Mouse (Mus musculus): ENCODE measurements around the gene Nt5m. TPM values are rescaled to one million over a fixed set of nuclear protein-coding genes. Genes with fewer than 3 reads are reported as not detected.
A peak's percentile ranks its signal among the peaks of the same experiment; 100 is the strongest.

The Nt5m gene
- polyA plus RNA-seq, 1 experiment from 2014 or later: 37.1 TPM

GRCm38 (mm10) chr11:59808170-59808960, 30.9 kb upstream of the Nt5m start:
- no peak overlapping the region for H3K27ac ChIP-seq (replicated peaks; ENCODE audit: low read depth, low read length)
- H3K4me2 ChIP-seq (ENCODE audit: low read depth, low read length): peak overlapping the region; percentile 48
- no peak for DNase-seq (ENCODE audit: low spot score)
- no peaks in the 10 kb centered on the region for H3K9me3 ChIP-seq (replicated peaks; ENCODE audit: control insufficient read depth, low read length)
- peak overlapping the region; percentile 75 for H3K4me3 ChIP-seq (ENCODE audit: low read depth, low read length)
- no peaks in the 10 kb centered on the region for H3K27me3 ChIP-seq (ENCODE audit: control insufficient read depth, insufficient read depth, low read length)
- 65% methylated on average over 14 of the region's 14 CpGs for WGBS
- H3K4me1 ChIP-seq (ENCODE audit: control insufficient read depth, insufficient read depth, low read length): 0 out of 2 replicates have a peak, but pooled peaks cover 3% of the 10 kb centered on the region
- H3K9ac ChIP-seq (replicated peaks; ENCODE audit: low read length): peak overlapping the region; percentile 3
- no peaks in the 10 kb centered on the region; the same call in none of the 2 replicates for H3K36me3 ChIP-seq (replicated peaks; ENCODE audit: control insufficient read depth, insufficient read depth, low read depth, low read length)
- no peak for ATAC-seq (replicated peaks; ENCODE audit: insufficient number of reproducible peaks, low FRiP score, low TSS enrichment, low read depth)

- H3K4me2 ChIP-seq (ENCODE audit: low read depth, low read length): peak overlapping the region; percentile 48
- peak overlapping the region; percentile 95; the same call in 1 of the 2 replicates for H3K27ac ChIP-seq (replicated peaks; ENCODE audit: low read depth, low read length)
- under 1% methylated on average over 15 of the region's 15 CpGs for WGBS
- peak overlapping the region; percentile 75 for H3K4me3 ChIP-seq (ENCODE audit: low read depth, low read length)
- DNase-seq (ENCODE audit: low spot score) (peak; percentile 6), ATAC-seq (replicated peaks; ENCODE audit: insufficient number of reproducible peaks, low FRiP score, low TSS enrichment, low read depth) (peak; percentile 42; the same call in 1 of the 2 replicates)
- no peaks in the 10 kb centered on the region for H3K9me3 ChIP-seq (replicated peaks; ENCODE audit: control insufficient read depth, low read length)
- 0 out of 2 replicates have a peak, but pooled peaks cover 3% of the 10 kb centered on the region for H3K4me1 ChIP-seq (ENCODE audit: control insufficient read depth, insufficient read depth, low read length)
- H3K36me3 ChIP-seq (replicated peaks; ENCODE audit: control insufficient read depth, insufficient read depth, low read depth, low read length): no peaks in the 10 kb centered on the region; the same call in none of the 2 replicates
- no peaks in the 10 kb centered on the region for H3K27me3 ChIP-seq (ENCODE audit: control insufficient read depth, insufficient read depth, low read length)
- peak overlapping the region; percentile 98 for H3K9ac ChIP-seq (replicated peaks; ENCODE audit: low read length)
These were observed 30.1 kb upstream of the Nt5m start for GRCm38 (mm10) chr11:59809071-59809669.

GRCm38 (mm10) chr11:59809670-59810474, 29.4 kb upstream of the Nt5m start, which contains the start of gene Flcn:
Gene Flcn, minus strand, starts transcription at chr11:59810016.
- Histone ChIP-seq H3K27me3 (ENCODE audit: control insufficient read depth, insufficient read depth, low read length) (no peaks in the 10 kb centered on the region), H3K9me3 (replicated peaks; ENCODE audit: control insufficient read depth, low read length) (no peaks in the 10 kb centered on the region), H3K36me3 (replicated peaks; ENCODE audit: control insufficient read depth, insufficient read depth, low read depth, low read length) (no peaks in the 10 kb centered on the region; the same call in none of the 2 replicates), H3K4me2 (ENCODE audit: low read depth, low read length) (peak within 1 kb of the TSS; percentile 48), H3K4me1 (ENCODE audit: control insufficient read depth, insufficient read depth, low read length) (0 out of 2 replicates have a peak, but pooled peaks cover 3% of the 10 kb centered on the region), H3K9ac (replicated peaks; ENCODE audit: low read length) (peak within 1 kb of the TSS; percentile 98), H3K4me3 (ENCODE audit: low read depth, low read length) (peak within 1 kb of the TSS; percentile 75), H3K27ac (replicated peaks; ENCODE audit: low read depth, low read length) (peak within 1 kb of the TSS; percentile 95)
- ATAC-seq (replicated peaks; ENCODE audit: insufficient number of reproducible peaks, low FRiP score, low TSS enrichment, low read depth): peak; percentile 93
- WGBS: under 1% methylated on average over 52 of the region's 52 CpGs
- DNase-seq (ENCODE audit: low spot score): peak; percentile 83

GRCm38 (mm10) chr11:59810480-59811158, 28.6 kb upstream of the Nt5m start:
- Histone ChIP-seq H3K27ac (replicated peaks; ENCODE audit: low read depth, low read length) (peak overlapping the region; percentile 95; the same call in 1 of the 2 replicates), H3K9me3 (replicated peaks; ENCODE audit: control insufficient read depth, low read length) (no peaks in the 10 kb centered on the region), H3K4me1 (ENCODE audit: control insufficient read depth, insufficient read depth, low read length) (0 out of 2 replicates have a peak, but pooled peaks cover 3% of the 10 kb centered on the region), H3K9ac (replicated peaks; ENCODE audit: low read length) (peak overlapping the region; percentile 98), H3K4me3 (ENCODE audit: low read depth, low read length) (peak overlapping the region; percentile 75), H3K4me2 (ENCODE audit: low read depth, low read length) (peak overlapping the region; percentile 48), H3K27me3 (ENCODE audit: control insufficient read depth, insufficient read depth, low read length) (no peaks in the 10 kb centered on the region), H3K36me3 (replicated peaks; ENCODE audit: control insufficient read depth, insufficient read depth, low read depth, low read length) (no peaks in the 10 kb centered on the region; the same call in none of the 2 replicates)
- WGBS: 68% methylated on average over 14 of the region's 14 CpGs
- DNase-seq (ENCODE audit: low spot score) (no peak), ATAC-seq (replicated peaks; ENCODE audit: insufficient number of reproducible peaks, low FRiP score, low TSS enrichment, low read depth) (no peak)

- DNase-seq (ENCODE audit: low spot score): peak; percentile 35
- Histone ChIP-seq H3K4me3 (ENCODE audit: low read depth, low read length) (no peak overlapping the region), H3K9me3 (replicated peaks; ENCODE audit: control insufficient read depth, low read length) (no peaks in the 10 kb centered on the region), H3K27me3 (ENCODE audit: control insufficient read depth, insufficient read depth, low read length) (no peaks in the 10 kb centered on the region), H3K27ac (replicated peaks; ENCODE audit: low read depth, low read length) (no peak overlapping the region; the same call in 1 of the 2 replicates), H3K4me2 (ENCODE audit: low read depth, low read length) (no peak overlapping the region), H3K36me3 (replicated peaks; ENCODE audit: control insufficient read depth, insufficient read depth, low read depth, low read length) (no peaks in the 10 kb centered on the region; the same call in none of the 2 replicates), H3K9ac (replicated peaks; ENCODE audit: low read length) (0 out of 2 replicates have a peak overlapping the region, but pooled peaks have one; percentile 13), H3K4me1 (ENCODE audit: control insufficient read depth, insufficient read depth, low read length) (0 out of 2 replicates have a peak, but pooled peaks cover 3% of the 10 kb centered on the region)
- no peak for ATAC-seq (replicated peaks; ENCODE audit: insufficient number of reproducible peaks, low FRiP score, low TSS enrichment, low read depth)
- WGBS: 54% methylated on average over 4 of the region's 4 CpGs
These were observed 28.0 kb upstream of the Nt5m start for GRCm38 (mm10) chr11:59811211-59811610.

- ATAC-seq (replicated peaks; ENCODE audit: insufficient number of reproducible peaks, low FRiP score, low TSS enrichment, low read depth) (no peak), DNase-seq (ENCODE audit: low spot score) (no peak)
- Histone ChIP-seq H3K4me3 (ENCODE audit: low read depth, low read length) (no peak overlapping the region), H3K4me1 (ENCODE audit: control insufficient read depth, insufficient read depth, low read length) (0 out of 2 replicates have a peak, but pooled peaks cover 3% of the 10 kb centered on the region), H3K27ac (replicated peaks; ENCODE audit: low read depth, low read length) (no peak overlapping the region), H3K9me3 (replicated peaks; ENCODE audit: control insufficient read depth, low read length) (no peaks in the 10 kb centered on the region), H3K9ac (replicated peaks; ENCODE audit: low read length) (no peak overlapping the region), H3K36me3 (replicated peaks; ENCODE audit: control insufficient read depth, insufficient read depth, low read depth, low read length) (peaks cover 6% of the 10 kb centered on the region), H3K27me3 (ENCODE audit: control insufficient read depth, insufficient read depth, low read length) (no peaks in the 10 kb centered on the region), H3K4me2 (ENCODE audit: low read depth, low read length) (no peak overlapping the region)
- WGBS: 59% methylated on average over 3 of the region's 3 CpGs
These were observed 26.0 kb upstream of the Nt5m start for GRCm38 (mm10) chr11:59813276-59813675.

GRCm38 (mm10) chr11:59814311-59814710, 24.9 kb upstream of the Nt5m start:
- Histone ChIP-seq H3K9me3 (replicated peaks; ENCODE audit: control insufficient read depth, low read length) (no peaks in the 10 kb centered on the region), H3K4me3 (ENCODE audit: low read depth, low read length) (no peak overlapping the region), H3K4me1 (ENCODE audit: control insufficient read depth, insufficient read depth, low read length) (no peaks in the 10 kb centered on the region), H3K9ac (replicated peaks; ENCODE audit: low read length) (no peak overlapping the region), H3K27ac (replicated peaks; ENCODE audit: low read depth, low read length) (no peak overlapping the region), H3K36me3 (replicated peaks; ENCODE audit: control insufficient read depth, insufficient read depth, low read depth, low read length) (peaks cover 11% of the 10 kb centered on the region), H3K4me2 (ENCODE audit: low read depth, low read length) (no peak overlapping the region), H3K27me3 (ENCODE audit: control insufficient read depth, insufficient read depth, low read length) (no peaks in the 10 kb centered on the region)
- WGBS: 69% methylated on average over 1 of the region's 1 CpGs
- DNase-seq (ENCODE audit: low spot score) (no peak), ATAC-seq (replicated peaks; ENCODE audit: insufficient number of reproducible peaks, low FRiP score, low TSS enrichment, low read depth) (no peak)

Measured in embryonic facial prominence, embryonic 11.5 days (tissue).